Mouse (Mus musculus) liver, embryonic 14.5 days (tissue): ENCODE data around the gene 1700003E16Rik.

Source experiments
- CTCF ChIP-seq: IDR thresholded peaks from 2 replicates; pipeline ENCODE4 v1.5.1; 2016; ENCODE audit warnings: antibody characterized with exemption, low read depth, control low read depth
- EP300 ChIP-seq: IDR thresholded peaks from 2 replicates; pipeline ENCODE4 v1.6.1; 2016; ENCODE audit warnings: antibody characterized with exemption, low read depth

DNA sequence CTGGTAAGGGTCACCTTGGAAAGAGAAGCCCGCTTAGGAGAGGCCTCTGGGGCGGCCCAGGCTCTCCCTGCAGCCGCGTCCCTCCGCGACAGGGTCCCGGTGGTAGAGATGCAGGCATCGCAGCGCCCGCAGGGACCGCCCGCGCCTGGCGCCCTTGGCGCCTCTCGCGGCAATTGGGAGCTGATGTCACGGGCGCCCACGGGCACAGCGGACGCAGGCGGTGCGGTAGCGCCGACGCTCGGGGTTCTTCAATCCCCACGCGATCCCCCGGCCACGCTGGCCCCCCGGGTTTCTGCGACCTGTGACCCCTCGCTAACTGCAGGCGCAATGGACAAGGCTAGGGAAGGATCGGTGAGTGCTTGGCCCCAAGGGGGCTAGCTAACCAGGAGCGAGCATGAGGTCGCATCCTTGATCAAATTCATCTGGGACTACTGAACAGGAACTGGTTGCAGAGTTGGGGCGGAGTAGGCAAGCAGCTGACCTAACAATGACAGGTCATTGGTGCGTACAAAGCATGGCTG, 13.9 kb upstream of the 1700003E16Rik start:
- TF ChIP-seq CTCF (no peak), EP300 (no peak)
